Mouse (Mus musculus) ES-Bruce4 (cell line): ENCODE data around the gene Pttg1.

ENCODE experiments used
- CTCF ChIP-seq: IDR thresholded peaks from one replicate; pipeline ENCODE4 v1.8.1; 2011; ENCODE audit warnings: low read depth, low read length
- POLR2A ChIP-seq: IDR thresholded peaks from one replicate; pipeline ENCODE4 v1.8.1; 2011; ENCODE audit warnings: low read length; ENCODE audit not compliant: insufficient read depth

DNA sequence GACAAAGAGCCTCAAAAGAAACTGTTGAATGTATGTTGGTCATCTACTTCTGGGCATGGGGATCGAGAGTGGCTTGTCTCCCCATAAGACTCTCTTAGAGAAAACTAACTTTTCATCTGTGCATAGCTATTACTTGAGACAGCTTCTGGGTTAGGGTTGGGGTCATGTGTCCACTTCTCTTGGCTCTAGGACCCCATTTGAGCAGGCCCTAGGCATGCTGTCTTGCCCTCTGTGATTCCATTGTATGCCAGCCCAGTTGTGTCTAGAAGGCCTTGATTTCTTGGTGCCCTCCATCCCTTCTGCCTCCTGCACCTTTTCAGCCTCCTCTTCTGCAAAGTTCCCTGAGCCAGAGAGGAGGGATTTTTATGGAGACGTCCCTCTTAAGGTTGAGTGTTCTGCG is 54.2 kb downstream of the Pttg1 start:
- TF ChIP-seq CTCF, result no peak
- no peak for TF ChIP-seq POLR2A
